Mouse (Mus musculus) erythroid progenitor cell, adult 5-6 weeks (primary cell): Measurements from ENCODE around the gene Pex3. TPM values are rescaled to one million over a fixed set of nuclear protein-coding genes. Genes with fewer than 3 reads are reported as not detected.
A peak's percentile ranks its signal among the peaks of the same experiment; 100 is the strongest.

Experiments
- ATAC-seq: replicated peaks from 2 replicates; pipeline ENCODE4 v1.8.0; 2016; ENCODE audit warnings: moderate number of reproducible peaks, mild to moderate bottlenecking, moderate TSS enrichment, inconsistent platforms; ENCODE audit not compliant: poor library complexity, low FRiP score, severe bottlenecking
- total RNA-seq, 2 experiments: library from RNA; stranded (forward) in 1 of 2; stranded (reverse) in 1 of 2; fragments of 150-400 nt in 1 of 2; fragments of 186-747, 209-891 nt in 1 of 2; gene quantifications; 2 replicates each; pipeline versions ENCODE4 v1.2.3 to v1.2.4; 2015 to 2017; ENCODE audit warnings: low replicate concordance in 2 of 2

Pex3 gene
- total RNA-seq (2015; ENCODE audit: low replicate concordance) (9.7 and 16.8 TPM in 2 replicates), total RNA-seq (2017; ENCODE audit: low replicate concordance) (1.8 and 4.0 TPM in 2 replicates)

DNA sequence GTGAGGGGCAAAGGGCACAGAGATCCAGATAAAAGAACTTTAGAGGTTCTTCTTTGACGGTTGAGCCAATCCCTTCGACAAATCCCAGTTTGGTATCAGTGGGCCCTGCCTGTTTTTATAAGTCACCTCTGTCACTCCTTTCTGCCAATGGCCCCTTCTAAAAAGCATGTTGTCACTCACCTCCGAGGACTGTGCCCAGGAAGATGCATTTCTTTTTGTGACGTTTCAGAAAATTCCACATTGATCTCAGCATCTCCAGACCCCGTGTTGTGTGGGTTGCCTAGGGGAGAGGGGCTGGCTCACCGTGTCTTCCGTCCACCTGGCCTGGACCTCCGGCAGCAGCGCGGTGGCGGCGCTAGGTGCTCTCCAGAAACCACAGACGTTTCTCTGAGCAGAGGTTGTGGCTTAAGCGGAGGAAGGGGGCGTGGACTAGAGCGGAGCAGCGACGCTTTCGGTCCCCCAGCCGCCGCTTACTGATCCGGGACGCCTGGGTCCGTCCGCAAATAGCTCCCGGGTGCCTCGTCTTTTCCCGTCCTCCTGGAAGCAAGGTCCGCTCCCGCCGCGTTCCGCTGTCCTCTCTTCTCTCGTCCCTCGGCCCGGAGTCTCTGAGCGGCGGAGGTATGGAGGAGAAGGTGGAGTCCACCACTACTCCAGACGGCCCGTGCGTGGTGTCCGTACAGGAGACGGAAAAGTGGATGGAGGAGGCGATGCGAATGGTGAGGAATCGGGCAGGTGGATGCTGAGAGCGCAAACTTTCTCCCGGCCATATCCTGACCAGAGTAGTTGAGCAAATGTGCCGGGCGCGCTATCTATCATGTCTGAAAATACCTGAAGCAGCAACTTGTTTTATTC, at the start of gene Pex3, which contains the start of gene Adat2:
Gene Pex3, minus strand, starts transcription at position 497 of the 852 bp plus-strand sequence.
Gene Adat2, plus strand, starts transcription at position 249 of the 852 bp plus-strand sequence.
- ATAC-seq = peak; percentile 96

DNA sequence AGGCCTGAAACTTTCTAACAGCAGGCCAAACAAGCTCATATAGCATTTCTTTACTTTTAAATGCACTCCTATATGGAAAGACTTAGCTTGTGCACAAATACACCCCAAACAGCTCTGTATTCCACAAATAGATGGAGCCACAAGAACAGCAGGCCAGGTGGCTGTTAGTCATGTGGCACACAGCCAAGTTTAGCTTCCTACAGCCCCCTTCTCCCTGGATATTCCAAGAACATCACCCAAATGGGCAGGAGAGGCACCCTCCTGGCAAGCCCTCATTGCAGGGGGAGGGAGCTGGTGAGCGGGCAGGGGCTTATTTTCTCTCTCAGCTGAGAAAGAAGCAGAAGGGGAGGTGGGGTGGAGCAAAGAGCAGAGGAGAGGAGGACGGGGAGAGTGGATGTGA, 48.0 kb upstream of the Pex3 start:
- ATAC-seq = no peak

DNA sequence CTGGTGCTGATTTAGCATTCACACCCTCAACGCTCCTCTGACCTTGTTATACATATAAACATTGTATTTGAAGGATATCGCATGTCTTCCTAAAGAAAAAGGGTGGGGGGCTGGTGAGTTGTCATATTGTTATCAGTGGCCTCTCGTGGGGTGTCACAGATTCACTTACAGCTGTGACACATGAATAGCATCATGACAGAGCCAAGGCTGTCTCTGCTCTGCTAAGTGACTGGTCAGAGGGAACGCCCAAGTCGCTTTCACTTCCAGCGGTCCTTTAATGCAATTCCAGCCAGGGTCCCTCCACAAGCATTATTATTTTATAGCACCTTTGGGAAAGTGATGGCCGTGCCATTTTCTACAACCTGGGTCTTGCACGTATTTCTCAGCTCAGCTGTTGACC, 44.5 kb upstream of the Pex3 start:
- ATAC-seq = no peak

DNA sequence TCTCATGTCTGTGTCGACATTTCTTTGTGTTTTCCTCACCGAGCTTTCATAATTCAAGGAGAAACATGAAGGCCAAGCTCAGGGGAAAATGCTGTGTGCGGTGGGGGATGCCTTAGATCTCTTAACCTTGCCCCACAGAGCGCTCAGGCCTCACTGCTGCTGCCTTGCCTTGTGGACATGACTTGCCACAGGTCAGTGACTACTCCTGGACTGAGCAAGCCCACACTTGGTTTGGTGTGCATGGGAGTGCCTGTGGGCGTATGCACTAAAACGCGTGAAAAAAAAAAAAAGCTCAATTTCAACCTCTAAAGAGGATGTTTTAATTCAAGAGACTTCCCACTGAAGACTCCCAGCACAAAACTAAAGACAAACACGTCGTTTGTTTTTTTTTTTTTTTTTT, 43.9 kb upstream of the Pex3 start:
- ATAC-seq = no peak

DNA sequence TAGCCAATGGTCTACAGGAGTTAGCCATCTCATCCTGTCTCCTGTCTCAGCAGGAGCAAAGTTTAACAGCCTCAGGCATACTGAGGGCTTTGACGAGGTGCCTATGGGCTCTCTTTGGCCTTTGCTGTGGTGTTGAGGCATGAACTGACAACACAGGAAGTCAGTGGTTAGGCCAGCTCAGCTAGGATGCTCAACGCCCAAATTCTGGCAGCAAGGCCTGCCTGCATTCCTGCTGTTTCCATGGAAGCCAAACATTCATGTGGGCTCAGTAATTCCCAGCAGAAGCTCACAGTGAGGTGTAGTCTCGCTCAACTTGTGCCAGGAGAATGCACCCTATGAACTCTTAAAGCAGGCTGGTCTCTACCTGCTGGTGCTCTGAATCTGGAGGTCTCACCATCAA, 43.1 kb upstream of the Pex3 start:
- no peak for ATAC-seq

DNA sequence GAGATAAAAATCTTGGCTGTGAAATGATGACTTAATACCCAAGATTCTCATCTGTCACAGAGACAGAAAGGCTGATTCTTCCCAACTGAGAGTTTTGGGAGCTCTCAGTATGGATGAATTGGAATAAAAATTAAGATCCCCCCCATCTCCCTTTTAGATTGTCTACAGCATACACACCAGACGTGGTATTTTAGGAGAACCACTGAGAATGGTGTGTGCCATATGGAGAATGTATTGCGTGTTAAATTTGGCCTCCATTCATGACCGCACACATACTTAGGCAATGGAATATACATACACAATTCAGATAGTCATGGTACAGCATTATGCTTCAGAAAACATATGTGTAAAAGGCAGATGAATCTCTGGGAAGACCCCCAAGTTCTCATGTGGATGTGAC, 40.6 kb upstream of the Pex3 start:
- no peak for ATAC-seq

DNA sequence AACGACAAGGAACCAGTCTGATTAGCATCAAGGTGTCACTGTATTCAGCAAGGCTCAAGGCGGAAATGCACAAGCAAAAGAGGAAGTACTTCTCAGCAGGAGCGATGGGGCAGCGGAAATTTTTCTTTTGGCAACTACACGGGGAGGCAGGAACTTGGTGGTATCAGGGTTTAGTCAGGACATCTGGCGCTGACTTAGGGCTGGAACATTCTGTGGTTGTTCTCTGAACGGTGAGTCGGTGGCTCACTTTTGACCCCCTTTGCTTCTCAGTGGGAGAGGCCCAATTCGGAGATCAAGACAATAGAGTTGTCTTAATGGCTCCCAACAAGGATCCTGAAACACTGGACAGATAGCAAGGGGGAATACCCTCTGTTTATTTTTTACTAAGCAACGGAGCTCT, 39.3 kb upstream of the Pex3 start:
- ATAC-seq = no peak

DNA sequence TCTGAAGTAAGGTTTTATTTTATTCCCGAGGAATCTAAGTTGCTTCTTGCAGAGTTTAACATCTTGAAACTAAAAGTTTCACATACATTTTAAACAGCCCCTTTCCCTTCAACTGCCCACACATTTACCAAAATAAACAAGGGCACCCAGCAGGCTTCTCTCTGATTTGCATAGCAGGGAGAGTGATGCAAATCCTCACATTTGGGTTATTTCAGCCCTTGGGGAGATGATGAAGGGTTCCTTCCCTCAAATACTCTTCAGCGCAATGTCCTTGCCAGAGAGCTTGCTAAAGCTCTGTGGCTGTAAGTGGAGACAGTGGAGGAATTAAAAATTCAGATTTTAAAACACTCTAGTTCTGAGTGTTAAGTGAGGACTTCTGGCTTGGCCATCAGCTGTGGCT, 35.0 kb upstream of the Pex3 start:
- no peak for ATAC-seq

DNA sequence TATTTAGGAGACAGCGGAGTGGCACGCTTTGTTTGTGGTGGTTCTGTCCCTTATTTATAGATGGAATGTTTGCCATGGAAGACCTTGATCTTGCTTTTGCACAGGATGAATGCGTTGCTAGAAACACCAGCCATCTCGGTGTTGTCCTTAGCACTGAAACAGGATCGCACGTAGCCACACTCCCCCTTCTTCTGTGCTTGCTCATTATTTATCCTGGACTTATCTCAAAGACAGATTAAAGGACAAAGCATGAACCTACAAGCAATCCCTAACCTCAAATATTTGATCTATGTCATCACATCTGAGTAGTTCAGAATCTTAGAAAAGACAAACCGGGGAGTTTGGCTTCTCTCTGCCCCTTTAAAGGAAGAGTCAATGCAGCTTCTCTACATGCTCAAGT, 24.2 kb upstream of the Pex3 start:
- no peak for ATAC-seq

DNA sequence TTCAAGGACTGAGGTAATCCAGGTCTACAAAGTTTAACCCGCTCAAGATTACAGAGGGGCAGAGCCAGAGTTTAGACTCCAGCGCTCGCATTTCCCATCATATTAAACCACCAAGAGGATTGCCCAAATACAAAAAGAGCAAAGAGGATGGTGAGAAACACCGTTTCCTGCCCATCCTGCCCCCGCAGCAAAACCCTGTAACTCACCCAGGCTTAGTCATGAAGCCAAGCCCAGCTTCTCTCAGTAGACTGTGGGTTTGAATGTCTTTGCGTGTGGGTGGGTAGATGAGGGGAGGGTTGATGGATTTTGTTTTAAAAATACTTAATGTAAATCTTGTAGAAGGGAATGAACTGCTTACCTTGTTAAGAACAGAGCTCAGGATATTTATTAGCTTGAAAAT, 19.5 kb upstream of the Pex3 start:
- ATAC-seq = no peak

DNA sequence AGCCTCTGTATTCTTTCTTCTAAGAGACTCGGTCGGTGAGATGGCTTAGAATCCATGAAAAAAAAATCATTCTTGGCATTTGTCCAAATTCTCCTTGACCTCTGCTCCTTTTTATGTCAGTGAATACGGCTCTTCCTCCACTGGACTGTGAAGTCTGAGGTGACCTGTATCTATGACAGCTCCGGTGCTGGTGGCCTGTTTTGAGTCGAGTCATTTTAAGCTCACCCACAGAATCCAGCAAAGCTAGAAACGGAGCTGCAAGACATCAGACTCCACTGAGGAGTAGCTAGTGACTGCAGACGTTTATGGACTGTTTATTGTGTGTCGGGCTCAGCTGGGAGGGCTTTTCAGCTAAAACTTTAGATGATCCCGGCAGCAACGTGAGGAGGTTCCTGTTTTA, 19.1 kb upstream of the Pex3 start:
- no peak for ATAC-seq

DNA sequence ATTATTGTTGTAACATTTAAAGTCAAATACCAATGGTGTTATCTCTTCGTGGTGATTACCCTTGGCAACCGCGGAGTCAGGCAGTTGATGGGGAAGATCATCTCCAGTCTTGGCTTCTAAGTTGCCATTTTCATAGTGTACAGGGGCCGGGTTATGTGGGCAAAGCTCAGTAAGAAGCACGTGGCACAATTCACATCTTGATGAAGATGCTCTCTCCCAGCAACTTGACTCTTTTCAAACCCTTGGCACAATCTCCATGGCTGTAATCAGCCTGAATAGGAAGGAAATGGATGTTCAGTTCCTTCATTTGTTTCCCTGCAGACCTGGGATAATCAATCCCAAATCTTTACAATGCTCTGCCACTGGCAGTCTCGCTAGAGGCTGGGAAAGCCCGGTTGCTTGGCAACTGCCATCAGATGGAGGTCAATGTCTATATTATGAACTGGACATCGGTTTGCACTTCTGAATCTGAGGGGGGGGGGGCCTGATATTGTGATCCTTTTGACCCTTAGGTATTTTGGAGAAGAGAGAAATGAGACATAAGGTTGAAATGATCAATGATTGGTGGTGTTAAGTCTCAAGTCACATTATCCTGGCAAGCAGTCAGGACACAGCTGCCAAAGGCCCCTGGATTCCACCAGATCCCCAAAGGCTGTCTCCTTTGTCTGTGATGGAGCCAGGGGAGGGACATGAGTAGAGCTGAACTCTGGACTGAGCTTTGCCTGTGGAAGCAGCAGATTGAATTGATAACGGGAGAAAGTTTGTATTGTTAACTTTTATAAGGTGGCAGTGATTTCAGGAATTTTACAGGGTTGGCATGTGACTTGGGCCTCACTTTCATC, 18.0 kb upstream of the Pex3 start:
- no peak for ATAC-seq

DNA sequence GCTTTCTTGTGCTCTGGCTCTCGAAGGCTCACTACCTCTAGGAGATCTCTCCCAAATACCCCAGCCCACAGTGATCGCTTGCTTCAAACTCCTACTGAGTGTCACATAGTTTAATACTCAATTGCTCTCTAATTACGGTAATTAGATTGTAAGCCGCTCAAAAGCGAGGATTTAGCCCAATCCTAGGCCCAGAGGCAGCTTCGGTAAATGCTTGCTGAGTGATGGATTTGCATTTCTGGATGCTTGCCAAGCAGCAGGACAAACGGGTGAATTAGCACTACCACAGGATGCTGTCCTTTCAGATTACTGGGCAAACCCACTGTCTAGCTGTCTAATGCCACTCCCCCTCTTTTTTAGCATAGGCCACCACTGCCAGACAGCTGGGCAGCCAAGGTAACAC, 16.9 kb upstream of the Pex3 start:
- no peak for ATAC-seq

DNA sequence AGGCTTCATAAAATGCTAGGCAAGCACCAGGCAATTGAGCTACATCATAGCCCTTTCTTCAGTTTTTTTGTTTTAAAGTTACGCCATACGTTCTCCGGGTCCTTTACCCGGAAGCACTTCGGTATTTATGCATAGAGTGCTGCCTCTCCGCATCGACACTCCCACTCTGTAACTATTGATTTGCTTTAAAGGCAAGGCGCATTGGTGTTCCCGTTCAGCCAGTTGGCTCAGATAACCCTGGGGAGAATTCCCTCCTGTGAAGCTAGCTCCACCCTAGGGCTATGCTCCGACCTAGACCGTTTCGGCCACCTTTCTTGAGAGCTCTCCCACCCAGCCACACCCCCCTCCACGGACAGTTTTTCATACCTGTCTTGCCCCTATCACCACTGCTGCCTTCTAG, 13.5 kb upstream of the Pex3 start:
- no peak for ATAC-seq

DNA sequence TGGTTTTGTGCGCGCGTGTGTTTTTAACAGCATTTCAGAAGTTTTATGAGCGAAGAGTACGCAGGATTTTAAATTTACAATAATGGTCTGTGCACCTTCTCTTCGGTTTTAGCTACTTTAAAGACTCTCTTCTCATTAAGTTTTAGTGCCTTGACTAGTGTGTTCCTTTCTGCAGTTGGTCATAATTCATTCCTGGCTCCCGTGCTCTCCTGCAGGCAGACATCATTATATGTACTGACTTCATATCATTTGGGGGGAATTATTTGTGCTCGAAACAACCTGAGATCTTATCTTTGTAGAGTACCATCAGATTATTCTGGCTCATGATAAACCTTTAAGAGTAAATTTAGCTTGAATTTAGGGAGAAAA, 12.1 kb upstream of the Pex3 start:
- no peak for ATAC-seq

DNA sequence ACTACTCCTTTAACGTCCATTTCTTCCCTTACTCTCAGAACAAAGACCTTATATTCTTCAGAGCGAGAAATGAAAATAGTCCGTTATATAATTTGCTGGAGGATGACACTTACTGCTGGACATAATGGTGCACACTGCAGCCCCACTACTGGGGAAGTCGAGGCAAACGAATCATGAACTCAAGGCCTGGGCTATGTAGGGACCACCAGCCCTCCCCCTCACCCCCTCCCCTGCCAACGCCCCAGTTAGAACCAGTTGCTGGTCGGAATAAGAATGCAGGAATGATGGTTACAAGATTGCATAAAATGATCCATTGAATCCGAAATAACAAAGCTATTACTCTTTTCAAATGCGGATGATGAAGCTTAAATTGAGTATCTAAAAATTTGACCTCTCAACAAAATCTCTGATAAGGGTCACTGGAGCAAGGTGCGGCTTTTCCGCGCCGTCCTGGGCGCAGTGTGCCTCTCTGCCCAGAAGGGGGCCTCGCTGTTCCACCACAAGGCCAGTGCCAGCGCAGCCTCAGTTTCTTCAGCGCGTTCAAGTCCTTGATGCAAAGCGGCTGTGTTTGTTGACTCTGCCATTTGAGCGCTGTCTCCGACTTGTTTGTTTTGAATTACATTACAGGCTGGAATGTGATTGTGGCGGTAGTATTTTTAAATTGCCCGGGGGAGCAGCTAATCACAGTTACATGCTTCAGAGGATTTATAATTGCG, 11.6 kb upstream of the Pex3 start:
- no peak for ATAC-seq

DNA sequence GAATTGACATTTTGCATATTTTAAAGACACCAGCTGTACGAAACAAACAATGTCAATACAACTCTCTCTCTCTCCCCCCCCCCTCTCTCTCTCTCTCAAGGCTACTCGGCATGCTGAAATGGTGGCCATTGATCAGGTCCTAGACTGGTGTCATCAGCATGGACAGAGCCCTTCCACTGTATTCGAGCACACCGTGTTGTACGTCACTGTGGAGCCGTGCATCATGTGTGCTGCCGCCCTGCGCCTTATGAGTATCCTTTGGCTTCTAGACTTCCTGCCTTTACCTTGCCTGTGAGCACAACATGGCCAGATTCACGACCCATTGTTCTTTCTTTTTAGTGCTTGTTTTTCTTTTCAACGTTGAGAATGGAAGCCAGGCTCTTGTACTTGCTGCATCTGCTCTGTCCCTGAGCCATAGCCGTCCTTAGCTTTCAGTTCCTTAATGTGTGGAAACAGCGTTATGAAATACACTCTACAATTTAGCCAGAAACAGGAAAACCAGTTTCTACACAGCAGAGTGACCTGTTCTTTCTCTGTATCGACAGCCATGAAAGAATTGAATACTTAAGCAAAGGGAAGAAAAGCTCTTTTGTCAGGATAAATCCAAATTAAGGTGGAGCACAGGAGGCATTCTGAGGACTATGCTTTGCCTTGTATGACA, 7.2 kb upstream of the Pex3 start:
- ATAC-seq = no peak

DNA sequence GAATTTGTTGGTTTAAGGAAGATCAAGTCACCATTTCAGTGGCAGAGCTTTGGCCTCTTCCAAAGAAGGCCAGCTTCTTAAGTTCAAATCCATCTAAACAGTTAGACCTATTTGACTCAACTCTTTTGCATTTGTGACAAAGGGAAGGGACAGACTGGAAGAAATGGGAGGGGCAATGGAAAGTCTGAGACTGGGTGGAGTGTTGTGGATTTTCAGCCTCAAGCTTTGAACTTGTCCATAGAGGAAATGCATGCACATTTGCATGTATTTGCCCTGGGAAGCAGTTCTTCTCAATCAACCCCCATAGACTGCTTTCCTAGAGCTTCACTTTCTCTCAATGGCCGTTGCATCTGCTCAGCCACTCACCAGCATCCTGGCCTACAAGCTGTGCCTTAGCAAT, 1.4 kb upstream of the Pex3 start:
- ATAC-seq = no peak

DNA sequence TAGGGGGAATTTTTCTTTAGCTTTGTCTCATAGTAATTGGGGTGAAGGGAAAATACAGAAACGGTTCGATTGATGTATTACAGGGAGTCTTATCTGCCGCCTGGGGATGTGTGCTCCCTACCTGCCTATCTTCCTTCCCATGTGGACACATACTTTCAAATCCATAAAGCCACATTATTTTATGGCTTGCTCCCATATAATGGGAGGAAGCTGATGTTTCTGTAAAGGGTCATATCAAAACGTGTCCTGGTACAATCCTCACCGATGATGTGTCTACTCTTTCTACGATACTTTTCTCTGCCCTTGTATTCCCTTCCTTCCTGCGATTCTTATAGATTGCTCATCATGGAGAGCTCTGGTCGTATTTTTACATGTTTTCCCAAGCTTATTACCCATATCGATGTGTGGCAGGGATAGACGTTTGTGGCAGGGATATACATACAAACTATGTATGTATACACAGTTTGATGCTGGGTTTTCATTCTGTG, 600 bp upstream of the Pex3 start:
- peak; percentile 30 for ATAC-seq

DNA sequence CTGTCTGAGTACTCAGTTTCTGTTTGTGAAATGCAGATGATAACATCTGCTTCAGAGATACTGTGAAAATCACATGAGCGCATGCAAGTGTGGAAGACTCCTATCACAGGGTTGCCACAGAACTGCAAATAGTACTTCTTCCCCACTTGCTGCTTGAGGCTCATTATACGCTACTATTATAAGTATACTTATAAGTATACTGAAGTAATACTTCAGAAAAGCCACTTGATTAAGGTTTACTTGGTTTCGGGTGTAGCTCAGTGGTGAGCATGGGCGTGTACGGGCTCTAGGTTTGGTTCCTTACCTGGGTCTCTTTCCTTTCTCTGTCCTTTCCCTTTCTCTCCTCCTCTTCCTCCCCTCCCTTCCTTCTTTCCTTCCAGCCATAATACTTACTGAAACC, 11.2 kb downstream of the Pex3 start:
- ATAC-seq = no peak
